Mouse (Mus musculus): ENCODE measurements around the gene Vamp1.

GRCm38 (mm10) chr6:125238396-125238795 is 23.0 kb downstream of the Vamp1 start:
- TF ChIP-seq POLR2A (IDR thresholded peaks at IDR 0.05; ENCODE audit: insufficient read length, low read depth) (no peak), MYOG (IDR thresholded peaks at IDR 0.05; ENCODE audit: control insufficient read depth in 1 of 3, insufficient read depth in 1 of 3, insufficient read length in 2 of 3, low read depth in 2 of 3) (no peak), USF1 (IDR thresholded peaks at IDR 0.05; ENCODE audit: low read depth) (no peak)
